Mouse (Mus musculus) erythroblast, embryonic 14.5 days (primary cell): ENCODE results near the gene Pon1.

ENCODE experiments used
- GATA1 ChIP-seq: IDR thresholded peaks from 2 replicates; pipeline ENCODE4 v1.6.1; 2012; ENCODE audit warnings: low read length, inconsistent platforms, mixed read lengths
- TAL1 ChIP-seq: IDR thresholded peaks from 3 replicates; pipeline ENCODE4 v1.6.1; 2012; ENCODE audit warnings: low read length, inconsistent platforms, mixed read lengths

DNA sequence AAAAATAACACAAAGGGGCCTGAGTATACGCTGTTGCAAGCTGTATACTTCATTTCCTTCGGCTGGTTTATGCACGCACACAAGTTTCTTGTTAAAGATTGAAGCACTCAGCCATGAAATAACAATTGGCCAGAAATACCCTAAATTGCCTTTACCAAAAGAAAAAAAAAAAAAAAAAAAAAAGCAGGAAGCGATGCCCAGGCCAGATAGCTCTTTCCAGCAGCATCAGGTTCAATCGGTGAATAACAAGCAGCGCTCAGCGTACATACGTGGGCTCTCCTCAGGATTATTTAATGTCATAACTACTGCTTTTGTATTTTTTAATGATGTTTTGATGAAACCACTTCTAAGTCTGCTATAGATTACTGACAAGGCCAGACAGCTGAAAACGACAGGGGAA is 28.9 kb downstream of the Pon1 start:
- TF ChIP-seq GATA1: no peak
- TF ChIP-seq TAL1: no peak
